Mouse (Mus musculus) ZHBTc4 (cell line): ENCODE measurements around the gene Amz1.

ENCODE experiments used
- DNase-seq: peaks from one replicate; pipeline ENCODE4 v3.0.0-alpha.2; 2011; ENCODE audit warnings: low read depth, low spot score

Amz1 gene

DNA sequence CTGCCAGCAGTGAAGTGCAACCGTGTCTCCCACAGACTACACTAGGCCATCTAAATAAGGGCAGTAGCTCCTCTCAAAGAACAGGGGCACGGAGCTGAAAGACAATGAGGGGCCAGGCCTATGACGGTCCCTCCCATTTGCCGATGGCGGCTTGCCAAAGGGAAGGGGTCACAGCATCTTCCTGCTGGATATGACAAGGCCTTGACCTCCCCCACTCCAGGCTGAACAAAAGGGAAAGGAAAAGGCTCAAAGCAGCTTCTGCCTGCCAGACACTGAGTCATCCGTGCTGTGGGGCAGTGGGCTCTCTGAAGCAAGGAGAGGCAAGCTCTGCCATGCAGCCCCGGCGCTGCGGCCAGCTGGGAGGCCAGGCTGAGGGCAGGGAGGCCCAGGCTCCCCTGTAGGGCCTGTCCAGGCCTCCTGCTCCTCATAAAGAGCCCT lies 43.8 kb downstream of the Amz1 start:
- DNase-seq = peak; percentile 76

DNA sequence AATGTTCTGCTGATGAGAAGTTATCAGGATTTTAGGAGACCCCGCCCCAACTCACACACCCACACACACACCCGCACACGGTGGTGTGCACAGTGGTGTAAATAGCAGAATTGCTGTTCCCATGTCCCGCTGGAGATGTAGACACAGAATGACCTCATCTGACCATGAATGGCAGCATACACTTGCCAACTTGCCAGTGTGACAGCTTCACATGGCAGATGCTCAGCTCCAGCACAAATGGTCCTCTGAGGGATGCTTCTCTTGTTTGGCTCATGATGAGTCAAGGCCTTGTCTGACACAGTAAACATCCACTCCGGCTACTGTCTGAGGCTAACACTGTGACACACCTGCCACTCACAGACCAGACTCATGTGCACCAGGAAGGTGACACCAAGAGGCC lies 44.4 kb downstream of the Amz1 start:
- no peak for DNase-seq

DNA sequence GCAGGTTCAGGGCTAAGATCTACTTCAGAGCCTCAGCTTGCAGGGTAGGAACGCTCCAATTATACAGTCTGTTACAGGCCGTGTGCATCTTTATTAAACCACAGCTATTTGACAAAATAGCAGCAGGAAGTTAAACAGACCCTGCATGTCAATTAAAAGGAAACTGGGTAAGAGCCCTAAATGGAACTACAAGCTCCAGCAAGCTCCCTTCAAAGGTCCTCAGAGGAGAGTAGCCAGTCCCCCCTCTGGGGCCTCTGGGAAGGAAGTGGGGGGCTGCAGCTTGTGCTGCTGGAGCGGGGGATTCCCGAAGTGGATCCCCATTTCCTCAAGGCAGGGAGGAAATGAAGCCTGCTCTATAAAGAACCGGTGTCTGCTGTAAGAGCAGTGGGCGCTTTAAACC lies 47.7 kb downstream of the Amz1 start:
- no peak for DNase-seq

DNA sequence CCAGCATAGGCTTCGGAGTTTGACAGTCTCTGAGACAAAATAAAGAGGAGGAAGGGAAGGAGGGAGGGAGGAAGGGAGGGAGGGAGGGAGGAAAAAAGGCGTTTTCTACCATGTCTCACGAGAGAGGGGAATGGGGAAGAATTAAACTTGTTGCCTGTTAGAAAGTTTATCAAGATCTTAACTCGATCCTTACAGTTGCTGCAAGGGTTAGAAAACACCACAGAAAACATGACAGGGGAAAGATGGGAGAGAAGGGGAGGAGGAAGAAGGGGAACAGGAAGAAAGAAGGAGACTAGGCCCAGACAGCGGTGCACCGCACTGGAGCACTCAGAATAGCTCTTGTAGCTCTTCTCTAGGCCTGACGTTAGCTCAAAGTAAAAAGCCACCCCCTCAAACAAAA lies 48.2 kb downstream of the Amz1 start:
- DNase-seq = no peak

DNA sequence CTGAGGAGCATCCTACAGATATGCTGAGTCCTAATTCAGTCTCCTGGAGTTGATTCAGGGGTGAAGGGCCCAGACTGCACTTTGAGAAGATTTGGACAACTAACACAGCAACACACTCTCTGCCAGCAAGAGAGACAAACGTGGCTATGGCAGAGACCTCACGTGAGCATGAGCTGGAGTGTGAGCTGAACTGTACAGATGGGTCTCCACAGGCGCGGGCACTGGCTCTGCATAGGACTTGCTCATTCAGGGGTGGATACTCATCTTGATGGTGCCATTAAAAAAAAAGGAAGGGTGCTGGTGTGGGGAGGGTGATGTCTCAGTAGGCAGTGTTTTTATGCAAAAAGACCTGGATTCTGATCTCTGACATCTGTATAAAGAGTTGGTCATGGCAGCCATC lies 51.2 kb downstream of the Amz1 start:
- DNase-seq = no peak

DNA sequence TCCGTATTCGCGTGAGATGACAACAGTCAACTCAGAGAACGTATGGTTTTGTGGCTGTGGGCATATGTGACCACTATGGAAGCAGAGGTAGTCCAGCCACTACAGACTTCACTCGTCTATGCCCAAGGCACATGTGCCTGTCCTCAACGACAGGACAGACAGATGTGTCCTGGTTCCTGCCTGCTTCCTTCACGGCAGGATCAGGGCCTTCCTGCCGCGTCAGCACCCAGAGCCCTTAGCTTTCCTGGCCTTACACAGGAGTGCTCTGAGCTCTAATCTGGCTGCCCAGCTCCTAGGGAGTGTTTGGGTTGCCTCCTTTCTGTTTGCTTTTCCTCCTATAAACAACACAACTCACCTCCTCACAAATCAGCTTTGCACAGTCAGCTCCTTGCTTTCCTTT lies 53.0 kb downstream of the Amz1 start:
- DNase-seq = no peak

DNA sequence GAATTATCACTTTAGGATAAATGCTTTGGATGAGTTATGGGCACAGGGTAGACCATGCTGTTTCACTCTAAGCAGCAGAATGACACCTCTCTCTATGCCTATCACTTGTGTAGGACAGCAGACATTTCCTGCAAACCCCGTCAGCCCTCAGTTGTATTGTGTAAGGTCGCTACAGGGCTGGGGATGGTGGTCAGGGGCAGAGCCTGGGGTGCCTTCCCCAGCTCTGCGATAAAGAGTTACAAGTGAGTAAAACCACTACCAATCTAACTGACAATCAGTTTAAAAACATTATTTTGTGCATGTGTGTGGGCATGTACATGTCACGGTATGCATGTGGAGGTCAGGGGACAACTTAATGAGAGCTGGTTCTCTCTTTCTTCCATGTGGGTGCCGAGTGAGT lies 57.2 kb downstream of the Amz1 start:
- no peak for DNase-seq

DNA sequence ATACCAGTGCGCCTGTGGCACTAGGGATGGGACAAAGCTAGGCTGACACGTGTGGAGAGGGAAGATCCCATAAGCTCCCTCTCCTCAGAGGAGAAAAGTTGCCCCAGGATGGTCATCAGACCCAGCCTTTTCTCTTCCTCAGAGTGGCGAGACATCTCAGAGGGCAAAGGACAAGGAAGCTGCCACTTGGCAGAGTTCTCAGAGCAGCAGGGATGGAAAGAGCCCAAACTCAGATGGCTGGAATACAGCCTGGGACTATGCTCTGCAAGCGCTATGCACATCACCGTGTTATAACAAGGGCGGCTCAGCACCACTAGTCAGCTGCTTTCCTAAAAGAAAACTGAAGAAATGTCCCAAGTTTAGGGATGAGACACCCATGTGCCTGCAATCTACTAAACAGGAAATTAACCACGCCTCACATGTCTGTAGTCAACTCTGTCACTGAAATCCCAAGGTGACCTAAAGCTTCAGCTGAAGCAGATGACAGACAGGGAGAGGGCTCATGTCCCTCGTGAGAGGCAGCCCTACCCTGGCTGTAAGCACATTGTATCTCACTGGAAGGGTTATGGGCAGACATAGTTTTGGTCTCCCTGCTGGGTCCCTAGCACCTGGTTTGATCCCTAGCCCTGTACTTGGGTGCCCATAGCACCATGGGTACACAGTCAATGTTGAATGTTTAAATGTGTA lies 58.1 kb downstream of the Amz1 start:
- no peak for DNase-seq

DNA sequence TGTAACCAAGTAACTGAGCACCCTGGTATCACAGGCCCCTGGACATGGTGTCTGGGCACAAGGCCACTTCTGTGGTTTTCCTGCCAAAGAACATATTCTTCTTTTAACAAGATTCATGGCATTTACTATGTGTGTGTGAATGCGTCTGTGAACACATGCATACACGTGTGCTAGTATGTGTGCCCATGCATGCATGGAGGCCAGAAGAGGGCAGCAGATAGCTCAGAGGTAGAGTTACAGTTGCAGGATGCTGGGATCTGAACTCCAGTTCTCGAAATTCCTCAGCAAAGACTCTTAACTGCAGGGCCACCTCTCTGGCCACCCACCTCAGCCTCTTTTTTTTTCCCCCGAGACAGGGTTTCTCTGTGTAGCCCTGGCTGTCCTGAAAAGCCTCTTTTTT lies 59.6 kb downstream of the Amz1 start:
- no peak for DNase-seq

DNA sequence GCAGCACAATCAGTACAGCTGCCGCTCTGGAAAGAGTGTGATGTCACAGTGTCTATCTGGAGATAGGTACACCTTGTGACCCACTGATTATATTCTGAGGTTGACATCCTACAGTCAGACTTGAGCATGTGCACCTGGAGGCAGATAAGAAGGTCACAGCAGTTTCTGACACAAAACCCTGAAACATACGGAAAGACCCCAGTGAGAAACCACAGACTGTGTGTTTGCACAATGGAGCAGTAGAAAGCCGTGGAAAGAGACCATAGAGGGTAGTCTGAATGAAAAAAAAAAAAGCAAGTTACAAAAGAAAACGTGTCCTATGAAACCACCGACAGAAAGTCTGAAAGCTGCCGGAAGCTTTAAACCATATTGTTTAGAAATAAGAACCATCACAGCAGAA lies 60.4 kb downstream of the Amz1 start:
- no peak for DNase-seq

DNA sequence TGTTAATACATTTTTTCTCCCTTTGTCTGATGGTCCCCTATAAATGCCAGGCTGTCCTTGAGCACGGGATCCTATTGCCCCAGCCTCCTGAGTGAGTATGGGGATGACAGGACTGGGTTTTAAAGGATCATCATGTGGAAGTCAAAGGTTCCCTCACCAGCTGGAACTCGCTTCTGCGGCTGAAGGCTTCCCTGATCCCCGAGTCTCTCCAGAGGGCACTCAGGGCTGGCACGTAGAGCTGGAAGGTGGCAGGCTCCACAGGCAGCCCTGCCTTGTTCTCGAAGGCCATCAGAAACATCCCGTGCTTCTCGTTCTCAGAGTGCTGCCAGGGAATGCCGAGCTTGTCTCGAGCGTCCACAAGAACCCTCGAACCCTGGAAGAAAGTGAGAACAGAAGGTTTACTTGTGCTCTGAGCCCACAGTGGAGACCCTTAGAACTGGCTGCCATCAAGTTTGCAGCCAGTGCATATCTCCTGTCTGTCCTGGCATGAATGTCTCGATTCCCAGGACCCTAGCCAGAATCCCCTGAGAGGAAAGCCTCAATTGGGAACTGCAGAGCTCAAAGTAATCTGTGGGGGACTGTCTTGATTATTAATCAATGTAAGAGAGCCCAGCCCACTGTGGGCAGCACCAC lies 61.4 kb downstream of the Amz1 start:
- DNase-seq = no peak

DNA sequence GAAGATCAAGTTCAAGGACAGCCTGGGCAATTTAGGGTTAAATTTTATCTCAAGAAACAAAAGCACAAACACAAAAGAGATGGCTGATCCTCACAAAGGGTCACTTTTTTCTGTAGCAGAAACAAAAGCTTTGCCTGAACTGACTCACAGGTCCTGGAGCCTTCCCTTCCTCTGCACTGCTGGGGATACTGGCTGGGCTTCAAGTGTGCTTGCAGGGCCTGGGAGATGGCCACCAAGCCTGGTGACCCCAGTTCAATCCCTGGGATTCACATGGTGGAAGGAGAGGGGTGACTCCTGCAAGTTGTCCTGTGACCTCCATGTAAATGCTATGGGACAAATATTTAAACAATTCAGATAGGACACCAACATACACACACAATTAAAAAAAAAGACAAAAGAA lies 65.6 kb downstream of the Amz1 start:
- DNase-seq = peak; percentile 29

DNA sequence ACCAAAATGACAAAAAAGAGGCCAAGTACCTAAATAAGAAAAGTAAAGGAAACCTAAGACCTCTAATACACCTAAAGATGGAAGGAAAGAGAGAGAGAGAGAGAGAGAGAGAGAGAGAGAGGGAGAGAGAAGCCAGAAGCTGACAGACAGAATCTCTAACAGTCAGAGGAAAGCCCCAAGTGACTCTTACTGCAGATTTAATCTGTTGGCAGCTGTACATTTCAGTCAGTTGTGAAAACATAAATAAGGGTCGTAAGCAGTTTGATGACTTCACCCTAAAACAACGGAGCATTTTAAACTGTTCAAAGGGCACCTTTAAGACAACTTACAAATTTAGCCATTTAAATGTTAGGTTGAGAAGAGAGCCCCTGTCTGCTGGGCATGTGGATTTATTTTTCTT lies 66.5 kb downstream of the Amz1 start:
- no peak for DNase-seq

DNA sequence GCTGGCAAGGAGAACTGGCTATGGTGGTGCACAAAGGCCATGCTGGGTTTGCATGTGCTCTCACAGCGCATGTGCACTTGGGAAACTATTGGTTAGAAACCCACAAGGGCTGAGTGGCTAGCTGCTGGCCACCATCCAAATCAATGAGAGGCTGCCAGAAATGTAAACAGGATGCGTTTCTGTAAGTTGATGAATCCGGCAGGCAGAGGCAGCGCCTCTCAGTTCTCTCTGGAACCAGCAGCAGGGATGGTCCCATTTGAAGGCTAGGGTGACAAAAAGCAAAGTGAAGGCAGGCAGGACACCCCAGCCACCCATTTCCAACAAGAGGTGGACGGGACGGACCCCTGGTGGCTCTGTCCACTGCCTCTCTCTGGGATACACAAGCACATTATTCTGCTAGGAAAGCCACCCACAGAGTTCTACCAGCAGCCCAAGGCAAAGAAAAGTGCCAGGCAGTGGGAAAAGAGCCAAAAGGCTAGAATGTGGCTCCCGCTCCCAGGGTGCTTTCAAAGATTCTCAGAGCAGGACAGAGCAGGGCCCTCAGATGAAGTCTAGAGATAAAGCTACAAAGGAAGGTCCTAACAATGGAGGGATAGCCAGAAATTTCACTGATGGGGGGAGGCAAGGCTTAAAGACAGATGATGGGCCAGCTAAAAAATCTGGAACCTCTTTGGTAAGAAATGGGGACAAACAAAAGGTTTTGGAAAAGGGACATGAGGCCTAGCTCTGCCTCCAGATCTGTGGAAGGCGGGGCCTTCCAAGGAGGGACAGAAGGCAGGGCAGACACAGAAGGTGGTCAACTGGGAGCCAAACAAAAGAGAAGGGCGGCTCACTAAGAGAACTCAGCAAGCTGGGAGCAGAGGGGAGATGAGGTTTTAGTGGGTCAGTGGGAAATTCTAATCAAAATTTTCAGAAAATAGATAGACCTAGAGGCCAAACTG lies 67.3 kb downstream of the Amz1 start:
- DNase-seq = no peak

DNA sequence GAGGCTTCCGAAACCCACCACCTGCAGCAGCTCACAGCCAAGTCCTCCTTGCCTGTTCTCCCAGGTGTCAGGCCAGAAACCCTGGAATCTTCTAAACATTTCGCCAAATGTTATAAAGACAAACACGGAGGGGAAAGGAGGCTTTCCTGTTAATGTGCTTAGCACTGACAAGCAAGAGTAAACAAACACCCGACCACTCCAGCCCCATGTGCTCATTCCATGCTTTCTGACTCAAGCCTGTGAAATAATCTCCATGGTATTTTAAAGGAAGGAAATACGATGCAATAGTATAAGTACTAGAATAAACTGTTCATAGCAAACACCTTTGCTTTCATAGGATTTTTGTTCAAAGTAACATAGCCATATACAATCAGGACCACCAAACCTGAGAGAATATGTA lies 68.3 kb downstream of the Amz1 start:
- DNase-seq = no peak

DNA sequence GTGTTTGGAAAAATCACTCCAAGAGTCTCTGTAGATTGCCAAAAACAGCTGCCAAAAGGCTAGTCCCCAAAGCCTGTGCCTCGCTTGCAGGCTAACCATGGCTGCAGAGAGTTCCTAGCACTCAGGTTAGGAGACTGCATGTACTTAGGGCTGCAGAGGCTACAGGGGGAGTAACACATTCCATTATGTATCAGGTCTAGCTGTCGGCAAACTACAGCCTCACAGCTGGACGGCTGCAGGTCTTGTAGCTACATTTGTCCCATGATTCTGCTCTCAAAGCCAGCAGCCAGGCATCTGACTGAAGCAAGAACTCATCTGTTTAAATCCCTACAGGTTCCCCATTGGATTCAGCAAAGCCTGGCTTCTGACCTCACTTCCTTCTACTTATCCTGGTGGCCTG lies 70.8 kb downstream of the Amz1 start:
- peak; percentile 21 for DNase-seq

DNA sequence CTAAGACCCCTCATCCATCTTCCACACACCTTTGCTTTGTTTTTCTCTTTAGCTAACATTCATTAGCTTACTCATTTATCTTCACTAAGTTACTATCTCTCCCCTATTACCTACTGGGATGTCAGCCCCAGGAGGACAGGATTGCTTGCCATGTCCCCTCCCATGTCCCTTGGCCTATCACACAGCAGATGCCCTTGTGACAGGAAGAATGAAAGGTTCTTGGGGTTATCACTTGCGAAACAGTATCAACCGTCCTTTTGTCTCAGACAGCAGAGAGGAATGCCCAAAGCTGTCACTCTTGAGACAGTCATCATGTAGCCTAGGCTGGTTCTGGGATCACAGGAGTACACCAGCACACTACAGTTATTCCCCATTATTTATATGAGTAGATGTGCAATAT lies 71.2 kb downstream of the Amz1 start:
- DNase-seq = no peak

DNA sequence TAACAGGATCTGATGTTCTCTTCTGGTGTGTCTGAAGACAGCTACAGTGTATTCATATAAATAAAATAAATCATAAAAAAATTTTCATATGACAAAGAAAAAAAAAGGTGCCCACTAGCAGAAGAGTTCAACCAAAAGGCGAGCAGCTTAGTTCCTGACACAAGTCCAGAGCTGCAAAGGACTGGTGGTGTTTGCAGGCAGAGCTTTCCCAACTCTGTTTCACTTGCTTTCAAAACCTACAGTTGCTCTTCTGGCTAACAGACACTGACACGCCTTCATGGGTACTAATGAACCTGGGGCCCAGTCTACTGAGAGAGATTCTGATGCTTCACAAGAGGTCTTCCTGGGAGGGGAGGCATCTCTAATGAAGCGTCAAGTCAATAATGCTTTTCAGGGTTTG lies 72.1 kb downstream of the Amz1 start:
- no peak for DNase-seq

DNA sequence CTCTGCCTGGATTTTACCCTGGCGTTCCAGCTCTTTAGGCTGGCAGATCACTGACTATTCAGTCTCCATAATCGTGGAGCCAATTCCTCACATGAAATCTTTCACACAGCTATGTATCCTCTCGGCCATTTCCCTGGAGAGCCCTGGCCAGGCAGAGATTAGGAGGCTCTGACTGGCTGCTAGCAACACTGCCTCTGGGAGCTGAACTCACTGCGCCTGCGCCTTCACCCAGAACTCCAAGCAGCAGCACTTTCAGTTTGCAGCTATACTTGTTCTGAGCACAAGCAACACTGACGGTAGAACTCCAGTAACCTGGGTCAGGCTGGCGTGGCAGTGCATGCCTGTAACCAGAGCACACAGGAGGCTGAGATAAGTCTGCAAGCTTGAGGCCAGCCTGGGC lies 74.2 kb downstream of the Amz1 start:
- no peak for DNase-seq

DNA sequence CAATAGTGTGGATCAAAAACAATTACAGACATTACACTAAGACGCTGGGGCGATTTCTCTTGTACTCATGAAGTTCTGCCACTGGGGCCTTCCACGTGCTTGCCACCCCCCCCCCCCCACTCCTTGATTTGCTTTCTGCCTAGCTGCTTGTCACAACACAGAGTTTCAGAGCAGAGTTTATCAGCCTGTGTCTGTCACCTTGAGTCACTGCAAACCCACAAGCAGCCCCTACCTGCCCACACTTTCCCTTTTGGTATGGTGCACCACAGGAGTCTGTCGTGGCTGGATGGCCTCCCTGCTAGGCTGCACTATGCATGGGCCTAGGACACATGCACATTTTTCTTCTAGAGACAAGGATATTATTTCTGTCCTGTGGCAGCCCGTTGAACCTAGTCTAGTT lies 74.8 kb downstream of the Amz1 start:
- DNase-seq = no peak

DNA sequence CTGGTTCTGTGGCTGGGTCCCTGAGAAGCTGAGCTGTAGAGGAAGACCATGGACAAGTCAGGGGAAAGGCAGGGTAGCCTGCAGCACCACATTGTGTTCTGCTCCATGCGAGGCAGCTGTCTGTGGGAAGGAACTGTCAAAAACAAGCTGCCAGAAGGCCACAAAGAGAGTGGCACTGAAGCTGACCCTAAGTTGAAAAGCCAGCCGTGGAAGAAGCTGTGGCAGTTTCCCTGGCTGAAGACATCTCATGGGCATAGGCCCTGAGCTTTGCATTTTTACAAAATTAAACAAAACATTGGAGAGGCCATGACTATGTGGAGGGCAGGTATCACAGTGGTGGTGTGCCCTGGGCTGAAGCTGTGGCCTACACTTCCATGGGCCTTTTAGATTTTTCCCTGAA lies 75.3 kb downstream of the Amz1 start:
- DNase-seq = no peak

DNA sequence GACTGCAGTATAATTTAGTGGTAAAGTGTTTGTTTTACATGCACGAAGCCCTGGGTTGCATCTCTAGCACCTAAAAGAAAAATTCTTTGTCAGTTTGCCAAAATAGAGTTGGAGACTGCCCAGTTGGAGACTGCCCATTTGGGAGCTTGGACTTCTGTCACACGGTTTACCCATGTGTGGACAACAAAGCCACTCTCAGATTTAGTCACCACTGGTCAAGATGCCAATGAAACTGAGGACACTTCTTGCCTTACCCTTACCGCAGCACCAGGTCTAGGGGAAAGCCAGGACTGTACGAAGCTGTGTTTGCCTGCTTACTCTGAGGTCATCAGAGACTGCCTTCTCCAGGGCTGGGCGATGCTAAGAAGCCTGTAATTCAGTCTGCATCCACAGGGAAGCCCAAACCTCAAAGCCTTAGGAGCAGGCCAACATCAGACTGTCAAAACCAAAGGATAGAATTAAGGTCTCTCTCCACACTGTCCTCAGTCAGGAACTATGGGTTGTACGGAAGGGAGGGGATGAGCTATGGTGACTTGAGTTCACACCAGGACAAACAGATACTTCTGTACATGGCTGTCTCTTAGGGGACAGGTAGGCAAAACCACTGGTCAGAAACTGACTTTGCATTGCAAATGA lies 76.5 kb downstream of the Amz1 start:
- DNase-seq = no peak
